Mouse (Mus musculus): ENCODE data around the gene Olfr1281. TPM values are rescaled to one million over a fixed set of nuclear protein-coding genes. Genes with fewer than 3 reads are reported as not detected.

The Olfr1281 gene
- total and polyA plus RNA-seq, 2 experiments from 2014 or later = not detected

GRCm38 (mm10) chr2:111366490-111366889 is 40.2 kb downstream of the Olfr1281 start, which contains the start of gene Olfr1283:
Gene Olfr1283 (plus strand): TSS chr2:111366790.
- DNase-seq (ENCODE audit: low spot score) = no peak
- Histone ChIP-seq H3K4me3 (ENCODE audit: low read length) (no peak within 1 kb of the TSS), H3K27me3 (ENCODE audit: insufficient read depth, low read length) (no peaks in the 10 kb centered on the region), H3K4me1 (ENCODE audit: insufficient read depth, low read length) (no peaks in the 10 kb centered on the region), H3K4me2 (ENCODE audit: low read depth, low read length) (no peak within 1 kb of the TSS), H3K9ac (replicated peaks; ENCODE audit: low read length) (no peak within 1 kb of the TSS), H3K27ac (no peak within 1 kb of the TSS), H3K36me3 (ENCODE audit: insufficient read depth, low read length) (no peaks in the 10 kb centered on the region), H3K9me3 (ENCODE audit: low read length) (no peaks in the 10 kb centered on the region)
- WGBS = 73% methylated on average over 2 of the region's 2 CpGs
- no peak for TF ChIP-seq CTCF (IDR thresholded peaks at IDR 0.05; ENCODE audit: low read depth)
- ATAC-seq = no peak

- Histone ChIP-seq H3K27ac (no peak within 1 kb of the TSS), H3K9me3 (ENCODE audit: low read length) (no peaks in the 10 kb centered on the region), H3K9ac (replicated peaks; ENCODE audit: low read length) (no peak within 1 kb of the TSS), H3K4me3 (ENCODE audit: low read length) (no peak within 1 kb of the TSS), H3K4me2 (ENCODE audit: low read depth, low read length) (no peak within 1 kb of the TSS), H3K4me1 (ENCODE audit: insufficient read depth, low read length) (no peaks in the 10 kb centered on the region), H3K27me3 (ENCODE audit: insufficient read depth, low read length) (no peaks in the 10 kb centered on the region), H3K36me3 (ENCODE audit: insufficient read depth, low read length) (no peaks in the 10 kb centered on the region)
- no peak for DNase-seq (ENCODE audit: low spot score)
- no peak for ATAC-seq
- 90% methylated on average over 1 of the region's 1 CpGs for WGBS
- no peak for TF ChIP-seq CTCF (IDR thresholded peaks at IDR 0.05; ENCODE audit: low read depth)
Measured at GRCm38 (mm10) chr2:111375222-111375621, 48.9 kb downstream of the Olfr1281 start, which contains the start of gene Olfr1284. Gene Olfr1284 (plus strand): TSS chr2:111375522.

Other genes starting within 250 kb of the Olfr1281 start
- not detected in 2 replicates for gene Gm13941, start 220.5 kb upstream of the Olfr1281 start, total RNA-seq (2014; rRNA removed)
- gene Gm13941, start 220.5 kb upstream of the Olfr1281 start, polyA plus RNA-seq (2015; fragmentation: Nextera tagmentation; extraction: Ambion mirVana) = not detected in 2 replicates
- not detected in 2 replicates for gene Gm15130, start 173.6 kb upstream of the Olfr1281 start, total RNA-seq (2014; rRNA removed)
- not detected in 2 replicates for gene Gm15130, start 173.6 kb upstream of the Olfr1281 start, polyA plus RNA-seq (2015; fragmentation: Nextera tagmentation; extraction: Ambion mirVana)
- not detected in 2 replicates for gene 4930430A15Rik, start 96.9 kb upstream of the Olfr1281 start, total RNA-seq (2014; rRNA removed)
- not detected in 2 replicates for gene 4930430A15Rik, start 96.9 kb upstream of the Olfr1281 start, polyA plus RNA-seq (2015; fragmentation: Nextera tagmentation; extraction: Ambion mirVana)
- not detected in 2 replicates for gene Olfr1275, start 91.2 kb upstream of the Olfr1281 start, total RNA-seq (2014; rRNA removed)
- not detected in 2 replicates for gene Olfr1275, start 91.2 kb upstream of the Olfr1281 start, polyA plus RNA-seq (2015; fragmentation: Nextera tagmentation; extraction: Ambion mirVana)
- not detected in 2 replicates for gene Olfr1276, start 72.0 kb upstream of the Olfr1281 start, total RNA-seq (2014; rRNA removed)
- not detected in 2 replicates for gene Olfr1276, start 72.0 kb upstream of the Olfr1281 start, polyA plus RNA-seq (2015; fragmentation: Nextera tagmentation; extraction: Ambion mirVana)
- not detected in 2 replicates for gene Olfr1277, start 52.4 kb upstream of the Olfr1281 start, total RNA-seq (2014; rRNA removed)
- not detected in 2 replicates for gene Olfr1277, start 52.4 kb upstream of the Olfr1281 start, polyA plus RNA-seq (2015; fragmentation: Nextera tagmentation; extraction: Ambion mirVana)
- not detected in 2 replicates for gene Olfr1278, start 36.4 kb upstream of the Olfr1281 start, total RNA-seq (2014; rRNA removed)
- gene Olfr1278, start 36.4 kb upstream of the Olfr1281 start, polyA plus RNA-seq (2015; fragmentation: Nextera tagmentation; extraction: Ambion mirVana) = not detected in 2 replicates
- not detected in 2 replicates for gene Olfr1279, start 25.9 kb upstream of the Olfr1281 start, total RNA-seq (2014; rRNA removed)
- not detected in 2 replicates for gene Olfr1279, start 25.9 kb upstream of the Olfr1281 start, polyA plus RNA-seq (2015; fragmentation: Nextera tagmentation; extraction: Ambion mirVana)
- not detected in 2 replicates for gene Olfr1280, start 12.5 kb upstream of the Olfr1281 start, total RNA-seq (2014; rRNA removed)
- gene Olfr1280, start 12.5 kb upstream of the Olfr1281 start, polyA plus RNA-seq (2015; fragmentation: Nextera tagmentation; extraction: Ambion mirVana) = not detected in 2 replicates
- not detected in 2 replicates for gene Olfr1282, start 9.6 kb downstream of the Olfr1281 start, total RNA-seq (2014; rRNA removed)
- gene Olfr1282, start 9.6 kb downstream of the Olfr1281 start, polyA plus RNA-seq (2015; fragmentation: Nextera tagmentation; extraction: Ambion mirVana) = not detected in 2 replicates
- not detected in 2 replicates for gene Olfr1283, start 40.3 kb downstream of the Olfr1281 start, total RNA-seq (2014; rRNA removed)
- gene Olfr1283, start 40.3 kb downstream of the Olfr1281 start, polyA plus RNA-seq (2015; fragmentation: Nextera tagmentation; extraction: Ambion mirVana) = not detected in 2 replicates
- not detected in 2 replicates for gene Olfr1284, start 49.0 kb downstream of the Olfr1281 start, total RNA-seq (2014; rRNA removed)
- not detected in 2 replicates for gene Olfr1284, start 49.0 kb downstream of the Olfr1281 start, polyA plus RNA-seq (2015; fragmentation: Nextera tagmentation; extraction: Ambion mirVana)
- not detected in 2 replicates for gene Olfr1286, start 96.6 kb downstream of the Olfr1281 start, total RNA-seq (2014; rRNA removed)
- gene Olfr1286, start 96.6 kb downstream of the Olfr1281 start, polyA plus RNA-seq (2015; fragmentation: Nextera tagmentation; extraction: Ambion mirVana) = not detected in 2 replicates
- not detected in 2 replicates for gene Olfr1287, start 122.6 kb downstream of the Olfr1281 start, total RNA-seq (2014; rRNA removed)
- gene Olfr1287, start 122.6 kb downstream of the Olfr1281 start, polyA plus RNA-seq (2015; fragmentation: Nextera tagmentation; extraction: Ambion mirVana) = not detected in 2 replicates
- not detected in 2 replicates for gene Olfr1288, start 147.6 kb downstream of the Olfr1281 start, total RNA-seq (2014; rRNA removed)
- not detected in 2 replicates for gene Olfr1288, start 147.6 kb downstream of the Olfr1281 start, polyA plus RNA-seq (2015; fragmentation: Nextera tagmentation; extraction: Ambion mirVana)
- gene Olfr1289, start 154.3 kb downstream of the Olfr1281 start, total RNA-seq (2014; rRNA removed) = not detected in 2 replicates
- gene Olfr1289, start 154.3 kb downstream of the Olfr1281 start, polyA plus RNA-seq (2015; fragmentation: Nextera tagmentation; extraction: Ambion mirVana) = not detected in 2 replicates
- gene Olfr1290, start 167.3 kb downstream of the Olfr1281 start, total RNA-seq (2014; rRNA removed) = not detected in 2 replicates
- not detected in 2 replicates for gene Olfr1290, start 167.3 kb downstream of the Olfr1281 start, polyA plus RNA-seq (2015; fragmentation: Nextera tagmentation; extraction: Ambion mirVana)
- gene Olfr1291-ps1, start 170.7 kb downstream of the Olfr1281 start, total RNA-seq (2014; rRNA removed) = not detected in 2 replicates
- gene Olfr1291-ps1, start 170.7 kb downstream of the Olfr1281 start, polyA plus RNA-seq (2015; fragmentation: Nextera tagmentation; extraction: Ambion mirVana) = not detected in 2 replicates
- gene Olfr1293-ps, start 198.7 kb downstream of the Olfr1281 start, total RNA-seq (2014; rRNA removed) = not detected in 2 replicates
- not detected in 2 replicates for gene Olfr1293-ps, start 198.7 kb downstream of the Olfr1281 start, polyA plus RNA-seq (2015; fragmentation: Nextera tagmentation; extraction: Ambion mirVana)
- gene Olfr1294, start 213.8 kb downstream of the Olfr1281 start, total RNA-seq (2014; rRNA removed) = not detected in 2 replicates
- gene Olfr1294, start 213.8 kb downstream of the Olfr1281 start, polyA plus RNA-seq (2015; fragmentation: Nextera tagmentation; extraction: Ambion mirVana) = not detected in 2 replicates
- not detected in 2 replicates for gene Olfr1295, start 243.2 kb downstream of the Olfr1281 start, total RNA-seq (2014; rRNA removed)
- gene Olfr1295, start 243.2 kb downstream of the Olfr1281 start, polyA plus RNA-seq (2015; fragmentation: Nextera tagmentation; extraction: Ambion mirVana) = not detected in 2 replicates